Mouse (Mus musculus): ENCODE measurements around the gene Pabpc4. TPM values are rescaled to one million over a fixed set of nuclear protein-coding genes. Genes with fewer than 3 reads are reported as not detected.
A peak's percentile ranks its signal among the peaks of the same experiment; 100 is the strongest.
"Not testable (repeated sequence)": the region's sequence is repeated elsewhere in the genome, so short reads cannot be mapped to it uniquely, and the experiment has no call there.

Pabpc4 gene
- polyA plus RNA-seq, 1 experiment: 478 TPM

GRCm38 (mm10) chr4:123323534-123323933 lies 61.4 kb downstream of the Pabpc4 start, which contains the start of gene Oxct2a:
Oxct2a (minus strand) TSS chr4:123323634.
- Histone ChIP-seq H3K9me3 (peaks cover 10% of the 10 kb centered on the region), H3K36me3 (replicated peaks; ENCODE audit: low read length) (peaks cover 19% of the 10 kb centered on the region), H3K27me3 (replicated peaks) (no peaks in the 10 kb centered on the region), H3K4me3 (replicated peaks) (peak within 1 kb of the TSS; percentile 80), H3K4me1 (peaks cover 87% of the 10 kb centered on the region)
- TF ChIP-seq FLI1 (IDR thresholded peaks at IDR 0.05; ENCODE audit: low read length) (no peak), GATA1 (IDR thresholded peaks at IDR 0.05; ENCODE audit: borderline replicate concordance, low read length) (no peak)

GRCm38 (mm10) chr4:123326087-123326486 lies 63.9 kb downstream of the Pabpc4 start:
- Histone ChIP-seq H3K9me3 (peaks cover 10% of the 10 kb centered on the region), H3K4me3 (replicated peaks) (no peak overlapping the region), H3K36me3 (replicated peaks; ENCODE audit: low read length) (peaks cover 15% of the 10 kb centered on the region), H3K27me3 (replicated peaks) (no peaks in the 10 kb centered on the region), H3K4me1 (peaks cover 91% of the 10 kb centered on the region)
- TF ChIP-seq FLI1 (IDR thresholded peaks at IDR 0.05; ENCODE audit: low read length) (no peak), GATA1 (IDR thresholded peaks at IDR 0.05; ENCODE audit: borderline replicate concordance, low read length) (no peak)

- peak overlapping the region; percentile 24 for H3K4me3 ChIP-seq (replicated peaks)
- H3K9me3 ChIP-seq: peaks cover 12% of the 10 kb centered on the region
- H3K27me3 ChIP-seq (replicated peaks): no peaks in the 10 kb centered on the region
- peaks cover 88% of the 10 kb centered on the region for H3K4me1 ChIP-seq
- H3K36me3 ChIP-seq (replicated peaks; ENCODE audit: low read length): peaks cover 16% of the 10 kb centered on the region
- TF ChIP-seq FLI1 (IDR thresholded peaks at IDR 0.05; ENCODE audit: low read length) (no peak), GATA1 (IDR thresholded peaks at IDR 0.05; ENCODE audit: borderline replicate concordance, low read length) (no peak)
Observed at GRCm38 (mm10) chr4:123327630-123328029, 65.5 kb downstream of the Pabpc4 start.

- TF ChIP-seq FLI1 (IDR thresholded peaks at IDR 0.05; ENCODE audit: low read length) (no peak), GATA1 (IDR thresholded peaks at IDR 0.05; ENCODE audit: borderline replicate concordance, low read length) (no peak)
- Histone ChIP-seq H3K4me3 (replicated peaks) (no peak overlapping the region), H3K9me3 (peaks cover 11% of the 10 kb centered on the region), H3K27me3 (replicated peaks) (no peaks in the 10 kb centered on the region), H3K36me3 (replicated peaks; ENCODE audit: low read length) (peaks cover 22% of the 10 kb centered on the region), H3K4me1 (peaks cover 83% of the 10 kb centered on the region)
Observed at GRCm38 (mm10) chr4:123328946-123329345, 66.8 kb downstream of the Pabpc4 start.

- Histone ChIP-seq H3K4me1 (peaks cover 85% of the 10 kb centered on the region), H3K4me3 (replicated peaks) (no peak overlapping the region), H3K27me3 (replicated peaks) (peaks cover 6% of the 10 kb centered on the region), H3K9me3 (peaks cover 11% of the 10 kb centered on the region), H3K36me3 (replicated peaks; ENCODE audit: low read length) (peaks cover 38% of the 10 kb centered on the region)
- TF ChIP-seq GATA1 (IDR thresholded peaks at IDR 0.05; ENCODE audit: borderline replicate concordance, low read length): no peak
- no peak for TF ChIP-seq FLI1 (IDR thresholded peaks at IDR 0.05; ENCODE audit: low read length)
Observed at GRCm38 (mm10) chr4:123331326-123331725, 69.2 kb downstream of the Pabpc4 start.

GRCm38 (mm10) chr4:123331961-123332360 lies 69.8 kb downstream of the Pabpc4 start:
- peaks cover 11% of the 10 kb centered on the region for H3K9me3 ChIP-seq
- peaks cover 37% of the 10 kb centered on the region for H3K36me3 ChIP-seq (replicated peaks; ENCODE audit: low read length)
- H3K27me3 ChIP-seq (replicated peaks); H3K4me3 ChIP-seq (replicated peaks): not testable (repeated sequence)
- H3K4me1 ChIP-seq: peaks cover 81% of the 10 kb centered on the region

- H3K27me3 ChIP-seq (replicated peaks): peaks cover 6% of the 10 kb centered on the region
- peaks cover 11% of the 10 kb centered on the region for H3K9me3 ChIP-seq
- H3K4me1 ChIP-seq: peaks cover 82% of the 10 kb centered on the region
- peaks cover 37% of the 10 kb centered on the region for H3K36me3 ChIP-seq (replicated peaks; ENCODE audit: low read length)
- no peak overlapping the region for H3K4me3 ChIP-seq (replicated peaks)
- TF ChIP-seq GATA1 (IDR thresholded peaks at IDR 0.05; ENCODE audit: borderline replicate concordance, low read length) (no peak), FLI1 (IDR thresholded peaks at IDR 0.05; ENCODE audit: low read length) (no peak)
Observed at GRCm38 (mm10) chr4:123333151-123333550, 71.0 kb downstream of the Pabpc4 start.

GRCm38 (mm10) chr4:123334177-123334576 lies 72.0 kb downstream of the Pabpc4 start:
- Histone ChIP-seq H3K9me3 (peaks cover 11% of the 10 kb centered on the region), H3K27me3 (replicated peaks) (peaks cover 9% of the 10 kb centered on the region), H3K36me3 (replicated peaks; ENCODE audit: low read length) (peaks cover 38% of the 10 kb centered on the region), H3K4me1 (peaks cover 82% of the 10 kb centered on the region), H3K4me3 (replicated peaks) (no peak overlapping the region)
- TF ChIP-seq GATA1 (IDR thresholded peaks at IDR 0.05; ENCODE audit: borderline replicate concordance, low read length) (no peak), FLI1 (IDR thresholded peaks at IDR 0.05; ENCODE audit: low read length) (no peak)

GRCm38 (mm10) chr4:123335244-123335643 lies 73.1 kb downstream of the Pabpc4 start:
- peaks cover 79% of the 10 kb centered on the region for H3K4me1 ChIP-seq
- H3K36me3 ChIP-seq (replicated peaks; ENCODE audit: low read length): peaks cover 38% of the 10 kb centered on the region
- H3K9me3 ChIP-seq: peaks cover 11% of the 10 kb centered on the region
- not testable (repeated sequence) for H3K27me3 ChIP-seq (replicated peaks); H3K4me3 ChIP-seq (replicated peaks)

GRCm38 (mm10) chr4:123335796-123336585 lies 73.8 kb downstream of the Pabpc4 start:
- H3K4me1 ChIP-seq: peaks cover 79% of the 10 kb centered on the region
- peaks cover 14% of the 10 kb centered on the region for H3K27me3 ChIP-seq (replicated peaks)
- H3K36me3 ChIP-seq (replicated peaks; ENCODE audit: low read length): peaks cover 38% of the 10 kb centered on the region
- H3K9me3 ChIP-seq: peaks cover 11% of the 10 kb centered on the region
- H3K4me3 ChIP-seq (replicated peaks): peak overlapping the region; percentile 50
- no peak for TF ChIP-seq GATA1 (IDR thresholded peaks at IDR 0.05; ENCODE audit: borderline replicate concordance, low read length)
- TF ChIP-seq FLI1 (IDR thresholded peaks at IDR 0.05; ENCODE audit: low read length): no peak

Measured in megakaryocyte, embryonic 14.5 days (primary cell).